Mouse (Mus musculus) 3T3-L1 (cell line): ENCODE measurements around the gene Kcnab3.

Experiments
- DNase-seq: peaks from one replicate; pipeline ENCODE4 v3.0.0-alpha.2; 2015; ENCODE audit warnings: low read depth, low spot score

The Kcnab3 gene

DNA sequence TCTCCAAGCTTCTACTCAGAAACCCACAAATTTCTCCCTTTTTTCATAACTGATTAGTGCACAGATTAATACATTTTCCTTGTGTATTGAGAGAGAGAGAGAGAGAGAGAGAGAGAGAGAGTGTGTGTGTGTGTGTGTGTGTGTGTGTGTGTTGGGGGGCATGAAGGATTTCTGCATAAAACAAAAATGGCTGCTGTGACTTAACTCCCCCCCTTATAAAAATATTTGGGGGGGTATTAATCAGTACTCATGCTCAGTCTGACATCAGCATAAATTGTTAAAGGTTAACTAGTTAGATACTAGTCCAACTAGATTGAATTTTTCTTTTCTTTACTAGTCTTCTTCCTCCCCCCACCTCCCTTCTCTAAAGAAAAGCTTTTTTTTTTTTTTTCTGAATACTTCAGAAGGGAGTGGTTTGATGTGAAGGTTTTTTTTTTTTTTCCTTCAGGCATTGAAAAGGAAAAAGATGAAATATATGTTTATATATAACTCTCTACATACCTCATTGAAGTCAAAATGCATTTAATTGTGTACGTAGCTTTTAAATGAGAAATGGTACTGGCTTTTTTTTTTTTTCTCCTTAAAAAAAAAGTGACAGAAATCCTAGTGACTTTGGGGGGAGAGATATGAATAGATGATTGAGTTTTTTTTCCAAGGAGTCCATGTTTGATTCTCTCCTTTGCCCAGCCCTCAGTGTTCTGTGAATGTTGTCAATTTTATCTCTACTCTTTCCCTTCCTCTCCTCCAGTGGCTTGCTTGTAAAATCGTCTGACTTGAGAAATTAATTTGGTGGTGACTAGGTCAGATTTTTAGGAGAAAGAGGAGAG is 44.1 kb downstream of the Kcnab3 start:
- DNase-seq: peak; percentile 44

DNA sequence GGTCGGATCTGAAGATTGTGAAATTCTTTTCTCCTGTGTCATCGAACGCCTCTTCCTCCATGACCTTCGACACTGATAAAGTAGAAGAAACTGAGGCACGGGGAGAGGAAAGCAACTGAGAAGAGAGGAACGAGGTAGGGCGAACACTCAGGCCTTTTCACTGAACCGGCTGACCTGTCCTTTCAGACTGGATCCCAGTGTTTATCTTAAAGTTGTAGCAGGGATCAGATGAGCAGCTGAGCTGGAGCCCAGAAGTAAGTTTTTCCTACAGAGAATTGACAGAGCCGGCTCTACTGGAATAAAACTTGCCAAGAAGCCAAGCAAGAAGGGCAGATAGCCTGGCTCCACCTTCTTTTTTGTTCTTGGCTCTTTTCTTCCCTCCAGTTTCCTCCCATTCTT is 44.8 kb downstream of the Kcnab3 start:
- DNase-seq: peak; percentile 41

- no peak for DNase-seq
These were observed 45.5 kb downstream of the Kcnab3 start for GRCm38 (mm10) chr11:69371601-69372000.

- no peak for DNase-seq
These were observed 46.2 kb downstream of the Kcnab3 start for GRCm38 (mm10) chr11:69372056-69372779.

GRCm38 (mm10) chr11:69372780-69373170 is 46.7 kb downstream of the Kcnab3 start:
- peak; percentile 37 for DNase-seq

DNA sequence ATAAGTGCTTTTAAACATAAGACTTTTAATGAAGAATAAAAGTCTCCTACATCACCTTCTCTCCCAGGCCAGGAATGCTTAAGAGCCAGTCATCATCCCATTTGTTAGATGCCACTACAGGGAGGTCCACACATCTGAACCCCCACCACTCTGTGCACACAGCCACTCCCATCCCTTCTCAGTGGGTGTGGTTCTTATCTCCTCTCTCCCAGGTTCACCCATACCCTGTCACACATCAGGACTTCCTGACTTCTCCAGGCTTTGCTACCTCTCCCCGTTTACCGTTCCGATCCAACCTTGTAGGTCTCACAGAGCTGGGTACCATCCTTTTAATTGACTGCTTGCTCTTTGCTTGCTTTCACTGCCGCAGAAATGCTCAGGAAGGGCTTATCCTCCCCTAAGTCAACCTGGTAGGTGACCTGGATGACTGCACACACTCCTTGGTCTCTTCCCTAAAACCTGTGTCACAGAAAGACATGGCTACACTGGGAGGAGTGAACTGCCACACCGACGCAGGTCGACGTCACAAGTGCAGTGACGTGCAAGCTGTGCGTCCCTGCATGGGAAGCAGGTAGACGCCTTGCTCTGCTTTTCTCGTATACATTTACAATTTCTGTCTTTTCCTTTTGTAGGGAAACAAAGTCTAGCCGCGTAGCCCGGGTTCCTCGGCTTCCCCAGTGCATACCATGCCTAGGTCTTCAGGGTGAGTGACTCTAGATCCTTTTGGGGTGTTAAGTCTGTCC is 47.3 kb downstream of the Kcnab3 start:
- no peak for DNase-seq

- no peak for DNase-seq
These were observed 49.6 kb downstream of the Kcnab3 start for GRCm38 (mm10) chr11:69375646-69376045.

DNA sequence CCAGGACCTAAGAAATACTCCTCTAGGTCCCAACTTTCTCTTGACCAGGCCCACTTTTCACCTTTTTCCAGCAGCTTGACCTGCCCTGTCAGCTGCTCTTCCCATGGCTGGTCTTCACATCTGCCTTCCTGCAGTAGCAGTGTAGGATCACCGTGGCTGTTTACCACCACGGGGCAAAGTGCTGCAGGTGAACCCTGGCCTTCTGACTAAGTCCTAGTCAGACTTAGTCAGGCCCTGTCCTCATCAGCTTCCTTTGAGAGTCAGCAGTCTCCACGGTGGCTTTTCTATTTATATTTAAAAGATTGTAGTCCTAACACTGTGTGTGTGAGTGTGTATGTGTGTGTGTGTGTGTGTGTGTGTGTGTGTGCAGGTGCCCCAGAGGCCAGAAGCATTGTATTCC is 51.7 kb downstream of the Kcnab3 start:
- no peak for DNase-seq

- no peak for DNase-seq
These were observed 53.5 kb downstream of the Kcnab3 start for GRCm38 (mm10) chr11:69379600-69379999.

- DNase-seq: no peak
These were observed 55.3 kb downstream of the Kcnab3 start for GRCm38 (mm10) chr11:69381356-69381755.
